Mouse (Mus musculus) brown adipose tissue, adult 24 weeks (tissue): ENCODE results near the gene Adh7. TPM values are rescaled to one million over a fixed set of nuclear protein-coding genes. Genes with fewer than 3 reads are reported as not detected.
A peak's percentile ranks its signal among the peaks of the same experiment; 100 is the strongest.

Experiments used
- H3K27ac ChIP-seq: fragments of 200-500 bp; replicated peaks from 2 replicates; pipeline ENCODE4 v1.5.1; 2012; ENCODE audit warnings: low read depth, mild to moderate bottlenecking, low read length
- H3K4me1 ChIP-seq: fragments of 200-500 bp; 2 replicates; pipeline ENCODE4 v1.6.1; 2012; ENCODE audit warnings: low read length, mixed read lengths; ENCODE audit not compliant: control insufficient read depth, insufficient read depth, insufficient read length
- H3K4me3 ChIP-seq: fragments of 200-500 bp; 2 replicates; pipeline ENCODE4 v1.5.1; 2012; ENCODE audit warnings: low read depth, mild to moderate bottlenecking, low read length, moderate library complexity; ENCODE audit not compliant: insufficient read depth
- polyA plus RNA-seq: library from polyadenylated mRNA; stranded (reverse); fragments of >200 nt; gene quantifications from 2 replicates; pipeline ENCODE4 v1.2.4, GENCODE M21; 2012; ENCODE audit not compliant: missing spikeins, insufficient read depth, insufficient read length

Adh7 gene
- polyA plus RNA-seq, 1 experiment = 1.2 TPM

DNA sequence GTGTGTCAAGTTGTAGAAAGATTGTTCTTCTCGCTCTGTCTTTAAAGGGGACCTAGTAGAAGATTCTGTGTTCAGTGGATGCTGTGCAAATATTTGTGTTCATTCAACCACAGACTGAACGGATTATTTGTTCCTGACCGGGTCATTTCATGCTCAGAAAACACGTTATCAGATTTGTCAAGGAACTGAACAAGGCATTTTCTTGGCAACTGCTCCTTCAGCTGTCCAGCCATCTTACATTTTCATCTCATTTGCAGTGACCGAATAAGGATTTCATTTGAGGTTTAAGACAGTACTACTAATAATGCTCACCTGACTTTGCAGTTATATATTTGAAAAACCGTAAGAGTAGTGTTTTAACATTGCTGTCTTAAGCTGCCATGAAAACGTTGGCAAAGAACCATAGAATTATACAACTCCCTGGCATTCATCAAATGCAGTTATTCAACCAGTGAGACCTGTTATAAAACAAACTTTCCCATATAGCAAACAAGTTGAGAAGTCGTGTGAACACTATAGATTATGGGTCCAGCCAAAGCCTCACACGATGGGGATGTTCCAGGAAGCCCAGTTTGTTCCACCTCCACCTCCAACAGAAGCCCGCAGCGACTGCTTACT is 19.1 kb downstream of the Adh7 start:
- Histone ChIP-seq H3K4me3 (no peak overlapping the region), H3K4me1 (peaks cover 4% of the 10 kb centered on the region; the same call in 1 of the 2 replicates), H3K27ac (no peak overlapping the region)

DNA sequence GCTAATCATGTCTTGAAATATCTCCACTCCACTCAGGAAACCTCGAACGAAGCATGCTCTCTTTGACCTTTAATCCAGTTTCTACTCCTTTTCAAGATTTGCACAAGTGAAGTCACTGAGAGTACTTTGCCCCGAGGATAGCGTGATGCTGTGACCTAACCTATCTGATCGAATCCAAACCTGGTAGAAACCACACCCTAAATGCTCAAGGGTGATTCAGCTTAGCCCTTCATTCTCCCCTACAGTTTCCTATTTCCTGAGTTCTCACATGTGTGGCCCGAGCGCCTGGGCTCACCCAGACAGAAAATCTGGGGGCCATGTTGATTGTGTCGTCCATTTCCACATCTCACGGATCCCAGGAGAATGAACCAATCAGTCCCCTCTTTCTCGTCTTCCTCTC is 20.5 kb downstream of the Adh7 start:
- peaks cover 9% of the 10 kb centered on the region; the same call in 1 of the 2 replicates for H3K4me1 ChIP-seq
- no peak overlapping the region for H3K4me3 ChIP-seq
- no peak overlapping the region for H3K27ac ChIP-seq

DNA sequence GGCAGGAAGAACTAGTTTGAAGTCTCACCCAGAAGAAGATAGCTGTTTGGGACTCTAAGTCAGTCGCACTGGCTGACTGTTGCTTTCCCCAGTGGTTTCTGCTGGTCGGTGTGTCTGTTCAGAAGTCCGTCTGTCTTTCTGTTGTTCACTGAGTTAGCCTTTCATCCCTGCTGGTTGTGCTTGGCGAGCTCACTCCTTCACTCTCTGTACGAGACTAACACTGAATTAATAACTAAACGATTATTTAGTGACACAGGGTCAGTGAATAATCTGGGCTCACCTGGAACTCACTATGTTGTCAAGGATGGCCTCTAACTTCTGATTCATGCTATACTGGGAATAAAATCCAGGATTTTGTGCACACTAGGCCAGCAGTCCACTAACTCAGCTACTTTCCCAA is 21.9 kb downstream of the Adh7 start:
- Histone ChIP-seq H3K27ac (no peak overlapping the region), H3K4me1 (peaks cover 9% of the 10 kb centered on the region; the same call in 1 of the 2 replicates), H3K4me3 (no peak overlapping the region)

DNA sequence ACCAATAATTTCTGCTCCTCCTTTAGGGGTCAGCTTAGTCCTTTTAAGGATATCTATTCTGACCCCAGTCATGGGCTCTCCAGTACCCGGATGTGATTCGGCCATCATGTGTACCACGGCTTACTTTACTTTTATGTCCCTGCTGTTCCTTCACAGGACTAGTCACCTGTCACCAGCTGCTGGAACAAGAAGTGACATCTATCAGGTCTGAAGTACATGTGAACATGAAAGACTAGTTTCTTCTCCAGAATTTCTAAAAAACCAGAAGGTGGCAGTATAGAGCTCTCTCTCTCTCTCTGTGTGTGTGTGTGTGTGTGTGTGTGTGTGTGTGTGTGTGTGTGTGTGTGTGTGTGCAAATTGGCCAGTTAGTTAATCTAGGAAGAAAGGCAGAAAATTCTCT is 22.9 kb downstream of the Adh7 start:
- Histone ChIP-seq H3K27ac (peak overlapping the region; percentile 88; the same call in 1 of the 2 replicates), H3K4me3 (no peak overlapping the region), H3K4me1 (peaks cover 9% of the 10 kb centered on the region; the same call in 1 of the 2 replicates)

DNA sequence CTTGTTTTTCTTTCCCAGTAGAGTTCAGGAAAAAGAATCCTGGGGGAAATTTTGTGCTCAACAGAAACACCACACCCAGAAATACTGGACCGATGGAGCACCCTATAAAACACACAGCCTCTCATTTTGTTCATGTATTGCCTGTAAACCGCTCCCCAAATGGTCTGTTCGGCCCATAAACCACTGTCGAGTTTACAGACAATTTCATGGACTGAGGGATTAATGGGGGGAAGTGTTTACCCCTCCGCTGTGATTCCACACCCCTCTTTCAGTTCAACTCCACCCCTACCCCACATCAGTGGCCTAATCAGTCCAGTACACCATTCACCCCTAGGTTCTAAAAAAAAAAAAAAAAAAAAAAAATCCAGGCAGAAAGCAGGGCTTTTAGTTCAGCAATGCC is 23.4 kb downstream of the Adh7 start:
- Histone ChIP-seq H3K4me3 (no peak overlapping the region), H3K27ac (peak overlapping the region; percentile 88)

DNA sequence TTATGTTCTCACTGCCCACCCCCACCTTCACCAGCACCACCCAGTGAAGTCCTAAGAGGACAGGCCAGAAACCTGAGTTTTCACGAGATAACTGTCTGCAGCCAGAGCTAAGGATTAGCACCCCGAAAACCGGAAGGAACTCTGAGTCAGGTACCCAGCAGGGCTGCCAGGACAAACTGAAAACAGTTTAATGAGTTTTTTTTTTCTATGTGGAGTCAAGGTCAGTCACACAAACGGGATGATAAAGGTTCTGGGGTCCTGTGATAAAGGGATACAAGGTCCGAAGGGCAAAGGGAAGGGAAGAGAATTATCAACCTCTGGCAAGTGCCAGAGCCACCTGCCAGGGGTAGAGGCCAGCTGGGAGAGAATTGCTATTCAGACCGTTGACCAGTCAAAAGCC is 23.8 kb downstream of the Adh7 start:
- H3K27ac ChIP-seq = peak overlapping the region; percentile 88
- peaks cover 12% of the 10 kb centered on the region; the same call in 1 of the 2 replicates for H3K4me1 ChIP-seq
- H3K4me3 ChIP-seq = no peak overlapping the region

More for the DNA sequence above, 23.4 kb downstream of the Adh7 start:
- peaks cover 9% of the 10 kb centered on the region; the same call in 1 of the 2 replicates for H3K4me1 ChIP-seq

DNA sequence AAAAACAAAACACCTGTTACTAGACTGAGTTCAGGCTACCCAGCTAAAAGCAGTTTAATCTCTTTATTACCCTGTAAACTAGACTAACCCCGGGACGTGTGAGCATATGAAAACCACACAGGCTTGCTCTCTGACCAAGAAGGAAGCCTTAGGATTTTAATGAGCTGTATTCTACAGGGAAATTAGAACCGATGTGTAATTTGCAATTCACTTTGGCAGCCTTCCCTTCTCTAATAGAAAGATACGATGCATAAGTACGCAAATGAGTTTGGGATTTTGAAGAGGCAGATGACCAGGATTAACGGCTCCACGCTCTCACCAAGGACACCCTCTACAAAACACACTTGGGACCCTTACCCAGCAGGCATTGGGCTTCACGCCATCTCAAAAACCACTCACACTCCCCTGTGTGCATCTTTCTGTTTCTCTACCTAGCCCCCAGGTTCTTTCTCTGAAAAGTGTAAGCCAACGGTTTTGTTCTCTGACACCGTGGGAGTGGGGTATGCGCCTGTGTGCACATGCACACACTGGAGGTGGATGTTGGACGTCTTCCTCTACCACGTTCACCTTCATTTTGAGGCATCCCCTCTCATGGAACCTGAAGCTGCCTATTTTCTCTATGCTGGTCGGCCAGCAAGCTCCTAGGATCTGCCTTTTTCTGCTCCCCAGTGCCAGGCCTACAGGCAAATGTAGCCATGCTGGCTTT is 24.6 kb downstream of the Adh7 start:
- Histone ChIP-seq H3K4me3 (no peak overlapping the region), H3K27ac (peak overlapping the region; percentile 49), H3K4me1 (peaks cover 13% of the 10 kb centered on the region; the same call in 1 of the 2 replicates)

DNA sequence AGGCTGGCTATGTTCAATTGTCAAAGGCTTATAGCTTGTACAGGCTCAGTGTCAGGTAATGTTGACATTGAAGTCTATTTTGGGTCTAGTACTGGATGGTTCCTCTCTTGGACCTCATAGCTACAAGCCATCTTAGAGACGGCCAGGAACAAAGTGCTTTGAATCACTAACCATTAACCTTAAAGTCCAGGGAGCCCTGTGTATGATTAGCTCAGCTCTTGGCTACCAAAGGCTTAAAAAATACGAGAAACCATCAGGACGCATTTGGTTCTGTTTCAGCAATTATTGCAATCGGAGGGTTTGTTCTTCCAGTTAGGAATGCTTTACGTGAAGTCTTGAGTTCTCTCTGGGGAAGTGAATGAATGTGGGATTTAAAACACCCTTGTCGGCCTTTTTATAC is 25.4 kb downstream of the Adh7 start:
- Histone ChIP-seq H3K4me1 (peaks cover 17% of the 10 kb centered on the region), H3K4me3 (no peak overlapping the region), H3K27ac (no peak overlapping the region)

DNA sequence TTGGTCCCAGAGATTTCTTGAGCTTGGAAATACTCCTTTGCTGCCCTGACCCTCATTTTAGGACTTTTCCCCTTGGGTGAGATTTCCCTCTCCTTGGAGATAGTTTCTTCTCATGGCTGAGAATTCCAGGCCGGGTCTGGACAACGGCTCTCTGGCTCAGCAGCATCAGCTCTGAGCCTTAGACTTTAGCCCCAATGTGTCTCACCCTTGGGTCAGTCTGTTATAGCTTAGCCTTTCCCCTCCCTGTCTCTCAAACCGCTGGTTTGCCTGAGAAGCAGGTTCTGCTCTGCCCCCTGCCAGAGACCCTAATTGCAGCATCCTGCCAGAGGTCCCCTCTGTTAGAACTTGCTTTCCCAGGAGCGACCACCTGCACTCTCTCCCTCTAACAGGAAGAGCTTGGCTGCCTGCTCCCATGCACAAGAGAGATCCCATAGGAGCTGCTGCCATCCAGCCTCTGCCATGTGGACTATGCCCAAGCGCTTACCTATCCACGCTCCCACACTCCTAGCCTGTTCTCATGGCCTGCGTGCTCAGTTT is 26.8 kb downstream of the Adh7 start:
- Histone ChIP-seq H3K4me1 (peaks cover 23% of the 10 kb centered on the region), H3K27ac (no peak overlapping the region), H3K4me3 (no peak overlapping the region)

DNA sequence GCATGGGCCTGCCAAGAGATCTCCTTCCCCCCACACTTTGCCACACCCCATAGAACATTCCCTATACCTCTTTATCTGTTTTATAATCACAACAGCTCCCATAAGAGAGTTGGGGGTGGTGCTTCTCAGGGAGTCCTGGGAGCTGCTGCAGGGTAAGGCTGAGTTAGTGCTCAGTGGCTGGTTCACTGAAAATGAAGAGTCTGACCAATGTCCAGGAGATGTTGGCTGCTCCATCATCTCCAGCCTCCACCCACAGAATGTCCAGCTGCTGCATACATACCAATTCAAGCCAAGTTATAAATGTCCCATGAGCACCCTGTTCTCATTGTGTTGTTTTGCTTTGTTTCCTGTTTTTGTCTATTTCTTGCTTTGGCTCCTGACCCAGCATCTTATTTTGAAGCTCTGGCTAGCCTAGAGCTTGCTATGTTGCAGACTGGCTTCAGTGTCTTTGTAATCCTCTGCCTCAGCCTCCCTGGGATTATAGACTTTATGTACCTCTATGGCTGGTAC is 29.0 kb downstream of the Adh7 start:
- H3K4me1 ChIP-seq = peaks cover 19% of the 10 kb centered on the region
- H3K27ac ChIP-seq = peak overlapping the region; percentile 92
- no peak overlapping the region for H3K4me3 ChIP-seq

DNA sequence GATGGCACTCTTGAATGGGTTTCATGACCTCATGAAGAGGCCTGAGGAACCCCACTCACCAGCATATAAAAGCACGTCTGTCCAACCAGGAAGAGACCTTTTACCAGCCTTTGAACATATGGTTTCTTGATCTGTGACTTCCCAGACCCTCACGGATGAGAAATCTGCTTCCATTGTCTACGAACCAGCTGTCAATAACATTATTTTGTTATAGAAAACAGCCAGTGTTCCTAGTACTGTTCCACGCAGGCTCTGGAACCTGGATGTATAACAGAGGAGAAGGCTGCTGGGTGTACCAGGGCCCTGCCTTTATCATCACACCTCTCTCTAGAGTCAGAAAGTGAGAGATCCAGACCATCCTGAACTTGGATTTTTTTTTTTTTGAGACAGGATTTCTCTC is 29.7 kb downstream of the Adh7 start:
- Histone ChIP-seq H3K4me3 (no peak overlapping the region), H3K27ac (peak overlapping the region; percentile 92), H3K4me1 (peaks cover 17% of the 10 kb centered on the region)

DNA sequence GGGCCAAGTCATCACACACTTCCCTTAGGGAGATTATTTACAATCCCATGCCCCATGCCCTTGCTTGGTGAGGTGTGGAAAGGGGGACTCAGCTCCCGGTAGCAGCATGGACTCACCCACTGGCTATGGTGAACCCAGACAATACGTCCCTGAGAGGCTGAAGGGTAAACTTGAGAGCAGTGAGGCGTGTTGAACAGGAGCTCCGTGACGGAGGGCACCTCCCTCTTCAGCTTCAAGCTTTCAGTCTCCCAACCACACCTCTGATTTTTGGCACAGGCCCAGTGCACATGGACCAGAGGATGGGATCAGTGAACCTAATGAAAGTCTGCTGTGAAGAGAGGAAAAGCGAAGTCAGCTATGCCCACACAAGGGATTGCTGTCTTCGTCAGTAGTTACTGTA is 30.5 kb downstream of the Adh7 start:
- H3K4me3 ChIP-seq = no peak overlapping the region
- H3K27ac ChIP-seq = peak overlapping the region; percentile 92
- peaks cover 14% of the 10 kb centered on the region for H3K4me1 ChIP-seq

DNA sequence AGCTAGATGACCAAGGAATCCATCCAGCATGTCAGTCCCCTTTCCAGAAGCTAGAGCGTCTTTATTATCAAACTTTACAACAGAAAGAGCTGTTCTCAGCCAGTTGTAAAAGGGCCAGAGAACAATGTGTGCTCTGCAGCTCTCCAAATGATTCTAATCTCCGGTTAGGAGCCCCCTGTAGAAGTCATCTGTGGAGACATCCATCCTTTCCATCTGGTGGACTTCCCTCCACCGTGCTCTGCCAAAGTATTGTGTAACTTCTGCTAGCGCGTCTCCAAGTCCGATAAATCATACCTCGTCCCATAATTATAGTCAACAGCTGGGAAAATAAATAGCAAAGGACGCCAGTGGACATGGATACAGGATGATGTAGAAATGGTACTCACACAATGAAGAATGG is 31.2 kb downstream of the Adh7 start:
- peak overlapping the region; percentile 92 for H3K27ac ChIP-seq
- H3K4me3 ChIP-seq = no peak overlapping the region
- H3K4me1 ChIP-seq = peaks cover 14% of the 10 kb centered on the region

DNA sequence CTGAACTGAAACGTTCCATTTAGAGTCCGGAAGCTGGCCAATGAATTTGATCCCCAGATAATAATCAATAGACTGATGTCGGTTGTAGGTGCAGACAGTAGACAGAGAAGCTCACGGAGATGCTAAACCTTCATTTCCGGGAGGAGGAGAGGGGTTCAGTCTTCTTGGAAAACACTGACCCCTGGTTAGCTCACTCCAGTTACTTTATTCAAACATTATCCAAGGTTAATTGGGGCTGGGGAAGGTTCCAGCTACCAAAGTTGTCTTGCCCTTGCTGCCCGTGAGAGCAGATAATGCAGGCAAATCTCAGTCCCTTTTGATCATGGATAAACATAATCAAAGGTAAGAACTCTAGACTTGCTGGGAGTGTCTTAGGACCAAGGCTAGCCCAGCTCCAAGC is 33.6 kb downstream of the Adh7 start:
- Histone ChIP-seq H3K27ac (no peak overlapping the region), H3K4me3 (no peak overlapping the region), H3K4me1 (peaks cover 13% of the 10 kb centered on the region)

DNA sequence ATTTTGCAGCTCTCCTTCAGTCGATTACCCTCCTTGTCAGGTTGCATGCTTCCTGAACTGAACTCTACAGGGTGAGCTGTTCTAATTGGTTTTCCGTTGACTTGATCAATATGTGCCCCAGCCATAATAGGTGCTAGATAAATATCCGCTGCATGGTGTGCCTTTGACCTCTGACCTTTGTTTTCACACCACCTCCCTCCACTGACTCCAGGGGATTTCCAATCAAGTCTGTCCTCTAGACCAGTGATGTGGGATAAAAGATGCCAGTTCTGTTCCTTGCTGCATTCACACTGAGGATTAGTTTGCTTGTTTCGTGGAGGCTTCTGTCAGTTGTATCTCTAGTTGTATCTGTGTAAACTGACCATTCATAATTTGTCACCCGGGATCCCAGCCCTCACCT is 36.6 kb downstream of the Adh7 start:
- Histone ChIP-seq H3K4me3 (no peak overlapping the region), H3K4me1 (peaks cover 4% of the 10 kb centered on the region), H3K27ac (no peak overlapping the region)
